Mouse (Mus musculus): ENCODE data around the gene Nfu1. TPM values are rescaled to one million over a fixed set of nuclear protein-coding genes. Genes with fewer than 3 reads are reported as not detected.

Nfu1 gene
- polyA plus RNA-seq, 1 experiment from 2014 or later: 101 TPM

DNA sequence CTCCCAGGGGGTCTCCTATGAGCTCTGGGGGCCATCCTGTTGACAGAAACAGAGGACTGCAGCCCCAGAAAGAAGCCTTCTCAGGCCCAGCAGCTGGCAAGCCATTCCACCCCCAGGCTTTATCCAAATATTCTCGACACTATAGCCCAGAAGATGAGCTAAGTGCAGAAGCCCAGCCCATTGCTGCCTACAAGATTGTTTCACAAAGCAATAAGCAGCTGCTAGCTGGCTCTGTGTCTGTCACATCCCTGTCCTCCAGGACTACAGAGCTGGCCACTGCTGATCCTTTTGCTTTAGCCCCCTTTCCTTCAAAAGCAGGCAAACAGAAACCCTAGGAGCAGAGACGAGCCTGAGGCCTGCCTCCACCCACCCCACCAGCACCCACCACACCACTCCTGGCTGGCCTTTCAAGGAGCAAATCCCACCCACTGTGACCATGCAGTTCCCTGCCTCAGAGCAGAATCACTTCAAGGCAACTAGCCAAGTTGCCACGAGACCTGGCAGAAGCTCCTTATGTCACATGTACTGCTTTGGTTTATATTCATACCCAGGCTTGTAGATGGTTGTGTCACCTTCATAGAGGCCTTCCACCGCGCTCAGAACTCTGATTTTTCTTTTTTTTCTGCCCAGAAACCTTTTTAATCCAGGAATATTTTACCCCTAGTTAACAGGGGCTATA, 12.3 kb upstream of the Nfu1 start:
- Histone ChIP-seq H3K36me3 (peaks cover 18% of the 10 kb centered on the region; the same call in 1 of the 2 replicates), H3K4me1 (no peaks in the 10 kb centered on the region), H3K27ac (replicated peaks) (0 out of 2 replicates have a peak overlapping the region, but pooled peaks have one; percentile 17), H3K9me3 (no peaks in the 10 kb centered on the region), H3K4me2 (replicated peaks) (no peak overlapping the region), H3K4me3 (no peak overlapping the region), H3K27me3 (no peaks in the 10 kb centered on the region), H3K9ac (replicated peaks) (no peak overlapping the region)
- 69% methylated on average over 5 of the region's 5 CpGs for WGBS
- ATAC-seq (replicated peaks): no peak

- H3K27ac ChIP-seq (replicated peaks): no peak overlapping the region
- peaks cover 18% of the 10 kb centered on the region; the same call in 1 of the 2 replicates for H3K36me3 ChIP-seq
- H3K4me1 ChIP-seq: no peaks in the 10 kb centered on the region
- no peak overlapping the region for H3K4me2 ChIP-seq (replicated peaks)
- no peak overlapping the region for H3K9ac ChIP-seq (replicated peaks)
- 93% methylated on average over 6 of the region's 6 CpGs for WGBS
- H3K27me3 ChIP-seq: no peaks in the 10 kb centered on the region
- ATAC-seq (replicated peaks): no peak
- H3K9me3 ChIP-seq: no peaks in the 10 kb centered on the region
- no peak overlapping the region for H3K4me3 ChIP-seq
Measured at GRCm38 (mm10) chr6:86997360-86997759, 11.7 kb upstream of the Nfu1 start.

GRCm38 (mm10) chr6:87001995-87002394, 7.0 kb upstream of the Nfu1 start:
- Histone ChIP-seq H3K4me2 (replicated peaks) (no peak overlapping the region), H3K4me1 (no peaks in the 10 kb centered on the region), H3K4me3 (no peak overlapping the region), H3K9ac (replicated peaks) (no peak overlapping the region), H3K9me3 (no peaks in the 10 kb centered on the region), H3K36me3 (peaks cover 10% of the 10 kb centered on the region; the same call in 1 of the 2 replicates), H3K27ac (replicated peaks) (no peak overlapping the region), H3K27me3 (no peaks in the 10 kb centered on the region)
- WGBS: 95% methylated on average over 6 of the region's 6 CpGs
- no peak for ATAC-seq (replicated peaks)

- no peaks in the 10 kb centered on the region for H3K4me1 ChIP-seq
- no peak overlapping the region for H3K9ac ChIP-seq (replicated peaks)
- peaks cover 4% of the 10 kb centered on the region; the same call in 1 of the 2 replicates for H3K36me3 ChIP-seq
- H3K27ac ChIP-seq (replicated peaks): 0 out of 2 replicates have a peak overlapping the region, but pooled peaks have one; percentile 5
- no peaks in the 10 kb centered on the region for H3K27me3 ChIP-seq
- ATAC-seq (replicated peaks): no peak; the same call in 1 of the 2 replicates
- no peak overlapping the region for H3K4me3 ChIP-seq
- 51% methylated on average over 8 of the region's 8 CpGs for WGBS
- no peaks in the 10 kb centered on the region for H3K9me3 ChIP-seq
- no peak overlapping the region for H3K4me2 ChIP-seq (replicated peaks)
Measured at GRCm38 (mm10) chr6:87002521-87003055, 6.4 kb upstream of the Nfu1 start.

DNA sequence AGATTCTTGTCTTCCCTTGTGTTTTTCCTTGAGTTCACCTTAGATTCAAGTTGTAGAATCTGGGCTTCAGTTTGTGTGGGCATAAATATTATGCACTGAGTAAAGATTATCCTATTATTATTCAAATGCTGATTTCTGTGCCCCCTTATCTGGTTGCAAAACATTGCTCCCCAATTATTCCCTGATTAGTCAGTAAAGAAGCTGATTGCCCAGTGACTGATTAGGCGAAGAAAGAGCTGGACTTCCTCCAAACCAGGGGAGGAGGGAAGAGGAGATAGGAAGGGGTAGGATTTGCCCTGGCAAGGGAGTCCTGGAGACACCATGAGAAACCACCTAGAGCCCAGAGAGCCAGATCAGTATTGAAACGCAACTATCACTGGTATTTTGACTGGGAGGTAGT, 4.9 kb upstream of the Nfu1 start:
- H3K27ac ChIP-seq (replicated peaks): no peak overlapping the region
- no peak overlapping the region for H3K4me2 ChIP-seq (replicated peaks)
- peaks cover under 1% of the 10 kb centered on the region; the same call in 1 of the 2 replicates for H3K4me1 ChIP-seq
- no peak for ATAC-seq (replicated peaks)
- no peaks in the 10 kb centered on the region for H3K27me3 ChIP-seq
- no peaks in the 10 kb centered on the region for H3K9me3 ChIP-seq
- no peak overlapping the region for H3K4me3 ChIP-seq
- H3K9ac ChIP-seq (replicated peaks): no peak overlapping the region
- no peaks in the 10 kb centered on the region for H3K36me3 ChIP-seq
- 43% methylated on average over 2 of the region's 2 CpGs for WGBS

- no peaks in the 10 kb centered on the region for H3K36me3 ChIP-seq
- H3K27ac ChIP-seq (replicated peaks): no peak overlapping the region
- no peak overlapping the region for H3K4me2 ChIP-seq (replicated peaks)
- H3K4me1 ChIP-seq: peaks cover 9% of the 10 kb centered on the region
- H3K9ac ChIP-seq (replicated peaks): no peak overlapping the region
- no peaks in the 10 kb centered on the region for H3K27me3 ChIP-seq
- no peak overlapping the region for H3K4me3 ChIP-seq
- H3K9me3 ChIP-seq: no peaks in the 10 kb centered on the region
- ATAC-seq (replicated peaks): no peak
Measured at GRCm38 (mm10) chr6:87005577-87005976, 3.5 kb upstream of the Nfu1 start.

- Histone ChIP-seq H3K9me3 (no peaks in the 10 kb centered on the region), H3K27ac (replicated peaks) (peak overlapping the region; percentile 89), H3K4me3 (peak overlapping the region; percentile 97), H3K4me2 (replicated peaks) (peak overlapping the region; percentile 59), H3K9ac (replicated peaks) (peak overlapping the region; percentile 99), H3K27me3 (no peaks in the 10 kb centered on the region), H3K4me1 (peaks cover 13% of the 10 kb centered on the region), H3K36me3 (peaks cover 12% of the 10 kb centered on the region; the same call in 1 of the 2 replicates)
- ATAC-seq (replicated peaks): peak; percentile 99
- under 1% methylated on average over 36 of the region's 36 CpGs for WGBS
Measured at GRCm38 (mm10) chr6:87009692-87010328, 774 bp downstream of the Nfu1 start.

DNA sequence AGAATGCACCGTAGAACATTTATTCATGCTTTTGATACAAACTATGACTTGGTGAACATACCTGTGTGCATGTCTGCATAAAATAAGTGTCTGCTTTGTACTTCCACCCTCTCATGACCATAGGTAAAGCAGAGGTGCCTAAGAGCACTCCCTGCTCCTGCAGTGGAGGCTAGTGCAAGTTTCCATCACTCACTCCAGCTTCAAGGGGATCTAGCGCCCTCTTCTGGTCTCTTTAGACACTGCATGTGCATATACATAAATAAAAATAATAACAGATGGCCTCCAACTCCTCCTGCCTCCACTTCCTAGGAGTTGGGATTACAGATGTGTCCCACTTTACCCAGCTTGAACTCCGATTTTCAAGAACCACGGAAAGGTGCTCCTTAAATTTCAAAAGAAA, 7.9 kb downstream of the Nfu1 start:
- H3K27me3 ChIP-seq: no peaks in the 10 kb centered on the region
- no peak overlapping the region for H3K4me3 ChIP-seq
- H3K36me3 ChIP-seq: peaks cover 48% of the 10 kb centered on the region
- no peak for ATAC-seq (replicated peaks)
- H3K9ac ChIP-seq (replicated peaks): no peak overlapping the region
- no peak overlapping the region for H3K27ac ChIP-seq (replicated peaks)
- 64% methylated on average over 4 of the region's 4 CpGs for WGBS
- no peak overlapping the region for H3K4me2 ChIP-seq (replicated peaks)
- no peaks in the 10 kb centered on the region for H3K9me3 ChIP-seq
- no peaks in the 10 kb centered on the region for H3K4me1 ChIP-seq

DNA sequence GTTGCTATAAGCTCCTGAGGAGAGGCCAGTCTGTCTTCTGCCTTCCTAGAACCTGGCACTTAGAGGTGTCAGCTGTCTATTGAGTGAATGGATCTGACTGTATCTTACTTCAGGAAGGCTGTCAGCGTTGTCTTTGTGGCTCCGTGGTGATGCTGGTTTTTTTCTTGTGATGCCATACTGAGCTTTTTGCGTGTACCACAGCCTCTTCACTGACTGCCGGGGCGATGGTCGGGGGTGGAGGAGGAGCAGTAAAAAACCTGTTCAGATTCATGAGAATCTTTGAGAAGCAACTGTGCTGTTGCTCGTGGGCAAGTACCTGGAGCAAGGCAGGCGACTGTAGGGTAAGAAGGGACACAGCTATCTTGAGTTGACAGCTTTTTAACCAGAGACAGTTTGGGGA, 9.8 kb downstream of the Nfu1 start:
- no peak overlapping the region for H3K9ac ChIP-seq (replicated peaks)
- WGBS: 91% methylated on average over 8 of the region's 8 CpGs

GRCm38 (mm10) chr6:87021791-87022190, 12.8 kb downstream of the Nfu1 start:
- ATAC-seq (replicated peaks): no peak
- Histone ChIP-seq H3K36me3 (peaks cover 63% of the 10 kb centered on the region), H3K27me3 (no peaks in the 10 kb centered on the region), H3K9ac (replicated peaks) (no peak overlapping the region), H3K4me3 (no peak overlapping the region), H3K9me3 (no peaks in the 10 kb centered on the region), H3K4me1 (no peaks in the 10 kb centered on the region), H3K27ac (replicated peaks) (no peak overlapping the region), H3K4me2 (replicated peaks) (no peak overlapping the region)
- 98% methylated on average over 12 of the region's 12 CpGs for WGBS

More for the DNA sequence above, 9.8 kb downstream of the Nfu1 start:
- Histone ChIP-seq H3K27me3 (no peaks in the 10 kb centered on the region), H3K9me3 (no peaks in the 10 kb centered on the region), H3K36me3 (peaks cover 54% of the 10 kb centered on the region), H3K4me2 (replicated peaks) (no peak overlapping the region), H3K27ac (replicated peaks) (no peak overlapping the region), H3K4me3 (no peak overlapping the region), H3K4me1 (no peaks in the 10 kb centered on the region)
- no peak for ATAC-seq (replicated peaks)

DNA sequence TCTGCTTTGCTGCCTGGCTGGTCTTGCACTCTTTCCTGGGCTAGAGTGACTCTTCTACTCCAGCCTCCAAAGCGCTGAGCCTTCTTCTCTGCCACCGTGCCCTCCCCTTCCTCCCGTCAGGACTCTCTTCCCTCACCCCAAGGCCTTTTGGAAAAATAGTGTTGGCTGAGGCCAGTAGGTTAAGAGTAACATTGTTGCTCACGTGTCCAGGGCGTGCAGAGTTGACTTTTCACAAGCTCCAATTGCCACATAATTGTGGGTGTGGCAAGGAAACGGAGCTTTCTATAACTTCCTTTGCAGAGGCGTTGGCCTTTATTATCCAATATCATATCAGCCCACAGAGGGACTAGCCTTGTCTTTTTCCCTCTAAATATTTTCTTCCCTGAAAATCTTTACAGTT, 17.9 kb downstream of the Nfu1 start:
- Histone ChIP-seq H3K9me3 (no peaks in the 10 kb centered on the region), H3K4me2 (replicated peaks) (no peak overlapping the region), H3K27me3 (no peaks in the 10 kb centered on the region), H3K9ac (replicated peaks) (no peak overlapping the region), H3K4me1 (no peaks in the 10 kb centered on the region), H3K36me3 (peaks cover 40% of the 10 kb centered on the region), H3K27ac (replicated peaks) (no peak overlapping the region), H3K4me3 (no peak overlapping the region)
- ATAC-seq (replicated peaks): no peak
- 92% methylated on average over 7 of the region's 7 CpGs for WGBS

GRCm38 (mm10) chr6:87028881-87029280, 19.8 kb downstream of the Nfu1 start:
- no peaks in the 10 kb centered on the region for H3K27me3 ChIP-seq

More at GRCm38 (mm10) chr6:87028881-87029280, 19.8 kb downstream of the Nfu1 start:
- Histone ChIP-seq H3K36me3 (peaks cover 27% of the 10 kb centered on the region), H3K27ac (replicated peaks) (no peak overlapping the region), H3K9ac (replicated peaks) (no peak overlapping the region), H3K4me3 (no peak overlapping the region), H3K4me1 (no peaks in the 10 kb centered on the region), H3K9me3 (no peaks in the 10 kb centered on the region), H3K4me2 (replicated peaks) (no peak overlapping the region)
- no peak for ATAC-seq (replicated peaks)
